In the genomic region with DNA sequence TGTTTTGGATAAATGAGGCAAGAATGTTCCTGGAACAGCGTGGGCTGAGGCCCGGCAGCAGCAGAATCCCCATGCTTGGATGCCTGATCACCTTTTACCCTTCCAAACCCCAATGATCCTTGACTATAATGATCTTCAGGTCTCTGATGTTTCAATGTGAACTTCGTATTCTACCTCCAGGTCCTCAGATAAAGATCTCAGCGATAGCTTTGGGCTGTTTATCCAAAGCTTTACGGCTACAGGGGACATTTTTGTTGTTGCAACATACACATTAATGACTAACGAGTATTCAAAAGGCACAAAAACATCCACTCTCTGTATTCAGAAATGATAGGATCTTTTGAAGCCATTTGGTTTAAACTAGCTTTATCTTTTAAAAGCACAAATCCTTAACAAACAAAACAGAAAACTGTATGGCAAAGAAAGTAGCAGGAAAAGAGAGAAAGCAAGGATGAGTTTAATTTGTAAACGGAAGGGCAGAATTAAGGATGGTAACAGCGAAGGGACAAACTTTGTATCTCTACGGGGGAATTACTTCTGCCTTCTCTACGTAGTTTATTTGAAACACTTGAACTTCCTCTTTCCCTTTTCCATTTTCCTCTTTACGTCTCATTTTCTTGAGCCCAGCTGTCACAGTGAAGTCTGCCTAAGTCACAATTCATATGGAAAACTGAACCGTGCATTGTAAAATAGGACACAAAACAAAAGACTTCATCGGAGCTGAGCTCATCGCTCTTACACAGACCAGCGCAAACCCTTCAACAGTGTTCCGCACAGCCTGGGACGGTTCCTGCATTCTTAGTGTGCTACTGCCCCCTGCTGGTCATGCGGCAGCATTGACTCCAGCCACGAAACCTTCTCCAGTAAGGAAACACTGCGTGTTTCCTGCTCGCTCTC, we compare ENCODE assay signal across 8 mouse cellular contexts.
DNase-seq lines count a peak whose midpoint lies in the region; ATAC-seq and TF ChIP-seq lines count a peak whose summit lies in the region.

No protein-coding gene starts in this region.

- no peaks in the 10 kb centered on the region for H3K27me3 ChIP-seq in kidney, embryonic 14.5 days (ENCODE audit: control insufficient read depth, insufficient read depth, low read length)
- no peaks in the 10 kb centered on the region for H3K27me3 ChIP-seq in limb, embryonic 15.5 days

- 7% methylated on average over 21 of the region's 21 CpGs for WGBS in kidney, embryonic 14.5 days
- 8% methylated on average over 21 of the region's 21 CpGs for WGBS in limb, embryonic 15.5 days

- H3K4me3 ChIP-seq in bone marrow macrophage, adult 2 months (ENCODE audit: insufficient read depth, low read length): peak overlapping the region; percentile 81
- peak overlapping the region; percentile 47 for H3K4me3 ChIP-seq in embryonic fibroblast, embryonic 13.5 days (ENCODE audit: insufficient read depth, low read length)
- H3K4me3 ChIP-seq in kidney, embryonic 14.5 days (ENCODE audit: low read length): peak overlapping the region; percentile 45
- H3K4me3 ChIP-seq in limb, embryonic 15.5 days: peak overlapping the region; percentile 47

- peak overlapping the region; percentile 97 for H3K27ac ChIP-seq in bone marrow macrophage, adult 2 months (ENCODE audit: insufficient read depth, low read depth, low read length)
- no peak overlapping the region for H3K27ac ChIP-seq in embryonic fibroblast, embryonic 13.5 days (ENCODE audit: insufficient read depth, low read length)
- H3K27ac ChIP-seq in kidney, embryonic 14.5 days (ENCODE audit: low read depth, low read length): no peak overlapping the region
- peak overlapping the region; percentile 43; the same call in 1 of the 2 replicates for H3K27ac ChIP-seq in limb, embryonic 15.5 days

- peak overlapping the region; percentile 60; the same call in 1 of the 2 replicates for H3K9ac ChIP-seq in kidney, embryonic 14.5 days (ENCODE audit: low read depth, low read length)
- peak overlapping the region; percentile 45 for H3K9ac ChIP-seq in limb, embryonic 15.5 days

- H3K9me3 ChIP-seq in kidney, embryonic 14.5 days (ENCODE audit: control insufficient read depth, low read length): no peaks in the 10 kb centered on the region
- no peaks in the 10 kb centered on the region for H3K9me3 ChIP-seq in limb, embryonic 15.5 days

- peak overlapping the region; percentile 75 for H3K4me2 ChIP-seq in kidney, embryonic 14.5 days (replicated peaks; ENCODE audit: low read depth, low read length)
- peak overlapping the region; percentile 63 for H3K4me2 ChIP-seq in limb, embryonic 15.5 days

- no peak for TF ChIP-seq POLR2A in bone marrow macrophage, adult 2 months (IDR thresholded peaks at IDR 0.05; ENCODE audit: borderline replicate concordance, low read depth, low read length)
- TF ChIP-seq POLR2A in embryonic fibroblast, embryonic 13.5 days (IDR thresholded peaks at IDR 0.05; ENCODE audit: low read depth, low read length): peak; percentile 46; the same call in 1 of the 2 replicates

- H3K4me1 ChIP-seq in bone marrow macrophage, adult 2 months (ENCODE audit: control insufficient read depth, insufficient read depth, low read length): peaks cover 10% of the 10 kb centered on the region
- no peaks in the 10 kb centered on the region for H3K4me1 ChIP-seq in embryonic fibroblast, embryonic 13.5 days (ENCODE audit: control insufficient read depth, insufficient read depth, low read length)
- 0 out of 2 replicates have a peak, but pooled peaks cover 8% of the 10 kb centered on the region for H3K4me1 ChIP-seq in kidney, embryonic 14.5 days (ENCODE audit: control insufficient read depth, insufficient read depth, low read length)
- peaks cover 7% of the 10 kb centered on the region for H3K4me1 ChIP-seq in limb, embryonic 15.5 days

- peak; percentile 97 for TF ChIP-seq CTCF in bone marrow macrophage, adult 2 months (IDR thresholded peaks at IDR 0.05; ENCODE audit: low read depth, low read length)
- TF ChIP-seq CTCF in embryonic fibroblast, embryonic 13.5 days (IDR thresholded peaks at IDR 0.05; ENCODE audit: borderline replicate concordance, insufficient read depth, low read length): peak; percentile 96

- peak; percentile 95 for DNase-seq in A20 (ENCODE audit: low read depth, low spot score)
- peak; percentile 81 to 91 for DNase-seq in heart, adult 9 months (ENCODE audit: low spot score in 2 of 2)
- peak; percentile 55 to 83 for DNase-seq in monocyte, adult 2 months (ENCODE audit: low read depth in 1 of 2, low spot score in 2 of 2)
- peak; percentile 85 to 87 for DNase-seq in spleen, postnatal 36 days (ENCODE audit: low spot score in 2 of 2)

- peak; percentile 90 for ATAC-seq in kidney, embryonic 14.5 days (ENCODE audit: low FRiP score, low TSS enrichment)
- peak; percentile 84 for ATAC-seq in limb, embryonic 15.5 days (ENCODE audit: insufficient number of reproducible peaks, low FRiP score, low TSS enrichment, low read depth)

- H3K36me3 ChIP-seq in kidney, embryonic 14.5 days (ENCODE audit: control insufficient read depth, insufficient read depth, low read length): no peaks in the 10 kb centered on the region
- no peaks in the 10 kb centered on the region for H3K36me3 ChIP-seq in limb, embryonic 15.5 days

Comparison
In these comparisons a context has a peak if more than half of its experiments do, and no peak if none do; other contexts are left out.
1. H3K27ac ChIP-seq: peak in bone marrow macrophage, adult 2 months (single experiment) and limb, embryonic 15.5 days (single experiment); none in embryonic fibroblast, embryonic 13.5 days (single experiment) and kidney, embryonic 14.5 days (single experiment).
2. Peak in every context shown above with its lines, with median percentiles within 50 percentile points of each other: DNase-seq and H3K4me3 ChIP-seq.